Mouse (Mus musculus) olfactory bulb, adult 2 months (tissue): ENCODE results near the gene Ifngr2.

ENCODE experiments used
- CTCF ChIP-seq: fragments of 200-500 bp; IDR thresholded peaks from 2 replicates; pipeline ENCODE4 v1.5.1; 2012; ENCODE audit warnings: low read depth, mild to moderate bottlenecking, low read length, moderate library complexity; ENCODE audit not compliant: insufficient read depth
- POLR2A ChIP-seq: fragments of 200-500 bp; IDR thresholded peaks from 2 replicates; pipeline ENCODE4 v1.6.1; 2012; ENCODE audit warnings: mild to moderate bottlenecking, low read depth, low read length, moderate library complexity; ENCODE audit not compliant: insufficient read depth

GRCm38 (mm10) chr16:91524206-91524605 is 22.7 kb upstream of the Ifngr2 start:
- TF ChIP-seq CTCF, result no peak
- TF ChIP-seq POLR2A, result no peak
